Mouse (Mus musculus) bone marrow macrophage, adult 2 months (primary cell): ENCODE data around the gene Cplx3.

Source experiments
- CTCF ChIP-seq: IDR thresholded peaks from 2 replicates; pipeline ENCODE4 v1.5.1; 2012; ENCODE audit warnings: low read depth, mild to moderate bottlenecking, low read length, moderate library complexity
- POLR2A ChIP-seq: IDR thresholded peaks from 2 replicates; pipeline ENCODE4 v1.6.1; 2012; ENCODE audit warnings: mild to moderate bottlenecking, low read depth, low read length, borderline replicate concordance

GRCm38 (mm10) chr9:57650130-57650785, 44.2 kb upstream of the Cplx3 start:
- TF ChIP-seq CTCF, result no peak
- TF ChIP-seq POLR2A, result no peak
